Mouse (Mus musculus) cerebellum, postnatal 4 days (tissue): ENCODE results near the gene Tmem91.

Experiments used
- DNase-seq, 2 experiments: peaks; one replicate each; pipeline ENCODE4 v3.0.0; 2022; ENCODE audit warnings: low spot score in 2 of 2, mixed read lengths in 1 of 2

The Tmem91 gene

DNA sequence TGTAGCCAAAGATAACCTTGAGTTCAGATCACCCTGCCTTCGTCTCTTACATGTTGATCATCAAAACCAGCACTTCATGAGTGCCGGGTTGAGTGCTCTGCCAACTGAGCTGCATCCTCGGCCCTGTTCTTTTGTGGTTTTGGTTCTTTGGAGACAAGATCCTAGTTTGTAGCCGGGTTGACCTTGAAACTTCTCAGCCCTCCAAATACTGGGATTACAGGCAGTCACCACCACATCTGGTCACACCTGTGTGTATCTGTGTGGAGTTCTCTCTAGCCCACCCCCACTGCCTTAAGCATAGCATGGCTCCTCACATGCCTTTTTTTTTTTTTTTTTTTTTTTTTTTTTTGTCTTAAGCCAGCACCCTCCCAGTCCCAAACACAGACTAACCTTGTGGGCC is 4.9 kb downstream of the Tmem91 start:
- DNase-seq: no peak

DNA sequence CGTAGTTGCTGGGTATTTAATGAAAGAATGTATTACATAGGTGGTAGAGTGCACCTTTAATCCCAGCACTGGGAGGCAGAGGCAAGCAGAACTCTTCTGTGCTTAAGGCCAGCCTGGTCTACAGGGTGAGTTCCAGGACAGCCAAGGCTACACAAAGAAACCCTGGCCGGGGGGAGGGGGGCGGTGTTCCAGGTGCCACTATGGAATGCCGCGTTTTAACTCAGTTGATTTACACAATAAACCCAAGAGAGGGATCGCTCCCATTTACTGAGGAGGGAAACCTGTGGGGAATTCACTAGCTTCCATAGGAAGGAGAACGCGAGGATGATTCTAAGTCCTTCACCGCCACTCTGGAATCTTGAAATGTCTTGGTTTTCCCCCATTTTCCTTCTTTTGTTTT is 5.3 kb downstream of the Tmem91 start:
- no peak for DNase-seq

DNA sequence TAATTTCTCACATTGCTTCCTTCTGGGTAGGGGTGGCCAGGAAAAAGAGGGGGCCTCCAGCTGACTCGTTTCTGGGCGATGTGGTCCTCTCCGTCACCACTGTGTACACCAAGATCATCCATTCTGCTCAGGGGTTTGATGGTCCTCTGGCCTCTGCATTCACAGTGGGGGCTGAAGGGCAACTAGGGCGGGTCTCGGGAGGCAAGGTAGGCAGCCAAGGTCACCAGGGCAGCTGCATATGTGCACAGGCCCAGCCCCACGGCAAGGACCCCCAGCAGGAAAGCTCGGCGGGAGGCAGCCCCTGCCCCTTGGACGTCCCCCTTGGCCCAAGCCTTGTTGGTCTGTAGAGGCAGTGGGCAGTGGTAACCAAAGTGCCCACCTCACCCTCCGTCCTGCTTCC is 5.8 kb downstream of the Tmem91 start:
- DNase-seq: no peak

DNA sequence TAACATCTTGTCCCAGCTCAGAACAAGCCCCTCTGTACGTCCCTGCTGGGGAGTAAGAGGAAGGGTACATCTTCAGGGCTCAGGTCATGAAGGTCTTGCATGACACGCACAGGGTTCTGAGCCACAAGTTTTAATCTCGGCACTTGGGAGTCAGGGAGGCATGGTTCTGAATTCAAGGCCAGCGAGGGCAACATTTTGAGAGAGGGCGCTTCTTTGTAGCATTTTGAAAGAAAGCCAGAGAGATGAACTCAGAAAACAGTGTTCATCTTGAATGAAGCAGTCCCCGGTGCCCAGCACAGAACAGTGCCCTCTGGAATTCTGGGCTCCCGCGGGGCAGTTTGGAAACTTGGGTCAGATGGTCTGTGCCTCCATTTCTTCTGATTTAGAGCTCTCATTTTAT is 8.6 kb downstream of the Tmem91 start:
- DNase-seq: no peak

DNA sequence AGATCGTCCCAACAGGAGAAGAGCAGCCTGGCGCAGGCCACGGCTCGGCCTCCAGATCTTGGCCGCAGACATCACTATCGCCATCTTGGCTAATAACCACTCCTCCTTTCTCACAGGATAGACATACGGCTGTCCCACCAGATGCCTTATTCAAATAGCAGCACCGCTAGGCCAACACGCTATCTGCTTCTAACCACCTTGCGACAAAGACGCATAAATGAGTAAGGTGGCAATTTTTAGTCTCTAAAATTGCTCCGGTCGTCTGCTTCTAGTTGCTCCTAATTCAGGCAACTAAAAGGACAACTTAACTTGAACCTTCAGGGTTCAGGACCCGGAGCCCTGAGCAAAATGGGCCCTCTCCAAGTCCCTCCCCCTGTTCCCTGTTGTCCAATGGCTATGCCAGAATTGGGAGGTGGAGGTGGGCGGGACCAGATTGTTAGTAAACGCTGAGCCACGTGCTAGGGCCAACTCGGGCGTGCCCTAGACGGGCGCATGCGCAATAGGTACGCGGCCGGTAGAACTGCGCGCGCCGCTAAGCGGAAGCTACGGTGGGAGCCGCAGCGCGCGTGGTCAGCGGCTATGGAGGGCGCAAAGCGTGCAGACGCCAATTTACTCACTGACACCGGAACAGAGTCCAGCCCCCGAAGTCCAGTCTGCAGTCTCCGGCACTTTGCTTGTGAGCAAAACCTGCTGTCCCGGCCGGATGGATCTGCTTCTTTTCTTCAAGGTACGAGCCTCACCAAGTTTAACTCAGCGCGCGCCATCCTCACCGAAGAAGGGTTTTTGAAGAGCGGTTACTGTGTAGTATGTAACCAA is 16.1 kb downstream of the Tmem91 start, which contains the start of the genes Bckdha and Exosc5:
Gene Bckdha (minus strand): TSS at position 325 of the 816 bp plus-strand sequence.
Gene Exosc5 (plus strand): TSS at position 508 of the 816 bp plus-strand sequence.
- peak; percentile 92 to 98 for DNase-seq

DNA sequence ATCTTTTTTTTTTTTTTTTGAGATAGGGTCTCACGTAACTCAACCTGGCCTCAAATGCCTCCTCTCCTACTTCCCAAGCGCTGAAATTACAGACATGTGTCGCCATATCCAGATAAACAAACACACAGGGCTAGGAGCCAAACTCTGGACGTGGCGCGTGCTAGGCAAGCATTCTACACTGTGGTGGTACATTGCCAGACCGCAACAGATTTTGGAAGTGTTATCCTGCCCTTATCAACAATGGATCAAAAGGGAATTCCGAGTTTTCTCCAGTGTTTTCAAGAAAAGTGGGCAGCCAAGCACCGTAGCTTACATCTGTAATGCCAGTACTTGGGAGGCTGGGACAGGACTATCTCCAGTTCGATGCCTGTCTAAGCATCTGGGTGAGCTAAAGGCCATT is 17.2 kb downstream of the Tmem91 start:
- no peak for DNase-seq

DNA sequence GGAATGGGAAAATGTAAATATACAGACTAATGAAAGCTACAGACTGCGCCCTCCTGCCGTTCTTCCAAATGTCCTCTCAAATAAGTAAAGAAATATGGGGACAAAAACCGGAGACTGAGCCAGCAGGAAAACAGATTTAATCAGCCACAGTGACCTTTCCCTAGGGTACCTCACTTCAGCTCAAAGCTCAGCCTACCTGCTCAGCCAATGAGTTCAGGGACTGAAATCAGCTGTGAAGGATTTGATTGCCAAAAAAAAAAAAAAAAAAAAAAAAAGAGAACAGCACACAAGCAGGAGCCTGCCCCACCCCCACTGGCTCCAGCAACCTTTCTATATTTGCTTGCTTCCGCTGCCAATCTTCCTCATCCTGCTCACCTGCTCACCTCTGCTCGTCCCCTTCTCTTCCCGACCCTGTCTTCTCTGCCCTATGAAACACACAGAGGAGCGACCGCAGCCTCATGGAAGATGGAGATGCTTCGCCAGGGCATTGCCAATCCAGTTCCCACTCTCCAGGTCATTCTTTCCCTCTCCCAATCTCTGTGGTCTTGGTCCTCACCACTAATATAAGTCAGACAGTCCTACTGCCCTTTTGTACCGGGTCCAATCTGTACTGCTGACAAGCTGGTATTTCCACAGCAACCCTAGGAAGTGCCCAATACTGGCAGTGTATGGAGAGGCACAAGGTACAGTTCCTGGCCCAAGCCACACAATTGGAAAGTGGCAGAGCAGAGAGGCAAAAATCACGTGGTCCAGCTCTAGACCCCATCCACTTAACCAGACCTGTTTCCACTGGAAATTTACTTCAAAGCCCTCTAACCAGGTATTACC is 19.2 kb downstream of the Tmem91 start:
- no peak for DNase-seq

DNA sequence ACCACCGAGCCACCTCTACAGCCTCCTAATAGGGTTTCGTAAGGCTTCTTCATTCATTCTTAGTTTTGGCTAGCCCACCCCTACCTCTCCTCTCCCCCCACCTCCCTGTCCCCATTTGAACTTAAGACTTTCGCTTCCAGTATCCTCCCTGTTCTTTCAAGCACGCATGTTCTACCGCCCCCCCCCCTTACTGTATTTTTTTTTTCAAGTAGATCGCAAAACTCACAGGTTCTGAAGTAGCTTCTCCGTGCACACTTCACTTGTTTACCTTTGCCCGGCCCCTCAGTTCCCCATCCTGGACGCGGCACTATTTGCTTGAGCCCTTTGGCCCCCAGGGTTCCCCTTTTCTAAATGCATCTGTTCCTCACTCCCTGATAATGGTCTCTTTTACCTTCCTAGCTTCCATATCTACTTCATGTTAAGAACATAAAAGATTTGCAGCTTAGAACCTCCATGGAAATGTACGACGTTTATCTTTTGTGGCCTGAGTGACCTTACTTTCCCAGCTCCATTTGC is 22.7 kb downstream of the Tmem91 start:
- DNase-seq: no peak

DNA sequence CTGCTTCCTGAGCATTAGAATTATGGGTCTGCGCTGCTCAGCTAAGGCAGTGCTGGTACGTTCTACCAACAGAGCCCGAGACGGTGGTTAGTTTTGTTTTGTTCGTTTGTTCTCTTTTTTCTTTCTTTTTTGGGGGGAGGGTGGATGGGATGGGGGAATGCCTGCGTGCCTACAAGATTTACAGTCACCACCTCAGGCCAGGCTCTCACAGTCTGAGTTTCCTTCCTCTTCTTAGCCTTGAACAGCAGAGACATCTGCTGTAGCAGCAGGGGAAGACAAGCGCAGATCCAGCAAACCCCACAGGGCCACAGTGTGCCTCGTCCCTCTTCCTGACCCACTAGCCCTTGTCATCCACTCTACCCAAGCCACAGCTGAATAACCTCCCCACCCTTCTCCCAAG is 23.7 kb downstream of the Tmem91 start:
- DNase-seq: no peak

DNA sequence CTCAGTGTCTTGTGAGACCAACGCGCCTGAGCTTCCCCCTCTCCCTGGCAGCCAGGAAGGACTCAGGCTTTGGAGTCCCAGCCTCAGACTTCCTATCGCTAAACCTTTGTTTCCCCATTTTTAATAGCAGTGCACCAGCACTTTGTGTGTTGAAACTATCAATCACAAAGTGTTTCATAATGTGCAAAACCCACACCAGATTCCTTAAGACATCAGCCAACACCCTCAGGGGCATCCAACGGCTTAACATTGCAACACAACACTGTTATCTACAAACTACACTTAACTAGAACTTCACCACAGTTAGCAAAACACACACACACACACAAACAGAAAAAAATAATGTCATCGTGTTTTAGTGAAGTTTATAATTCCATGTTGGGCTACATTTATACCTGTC is 25.1 kb downstream of the Tmem91 start:
- DNase-seq: no peak

DNA sequence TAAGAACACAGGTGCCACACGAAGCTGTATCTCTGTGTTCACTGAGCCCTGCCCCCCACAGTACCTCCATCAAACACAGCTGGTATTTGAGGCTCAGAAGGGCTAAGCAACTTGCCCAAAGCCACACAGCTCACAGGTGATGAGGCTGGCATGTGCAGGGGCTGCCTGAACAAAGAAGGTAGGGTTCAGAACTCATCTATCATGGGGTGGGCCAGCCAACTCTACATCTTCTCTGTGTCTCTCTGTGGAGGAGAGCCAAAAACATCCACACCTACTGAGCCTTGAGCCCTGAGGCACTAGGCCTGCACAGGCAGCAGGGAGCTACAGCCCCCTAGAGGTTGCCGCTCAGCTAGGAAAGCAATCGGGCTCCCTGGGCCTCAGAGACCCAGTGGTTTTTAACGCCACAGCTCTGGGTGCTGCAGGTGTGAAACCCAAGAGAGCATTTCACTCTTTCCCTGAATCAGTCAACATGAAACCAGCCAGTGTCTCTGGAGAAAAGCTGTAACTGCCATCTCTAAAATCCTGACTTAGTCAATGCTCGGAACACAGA is 27.3 kb downstream of the Tmem91 start:
- no peak for DNase-seq

DNA sequence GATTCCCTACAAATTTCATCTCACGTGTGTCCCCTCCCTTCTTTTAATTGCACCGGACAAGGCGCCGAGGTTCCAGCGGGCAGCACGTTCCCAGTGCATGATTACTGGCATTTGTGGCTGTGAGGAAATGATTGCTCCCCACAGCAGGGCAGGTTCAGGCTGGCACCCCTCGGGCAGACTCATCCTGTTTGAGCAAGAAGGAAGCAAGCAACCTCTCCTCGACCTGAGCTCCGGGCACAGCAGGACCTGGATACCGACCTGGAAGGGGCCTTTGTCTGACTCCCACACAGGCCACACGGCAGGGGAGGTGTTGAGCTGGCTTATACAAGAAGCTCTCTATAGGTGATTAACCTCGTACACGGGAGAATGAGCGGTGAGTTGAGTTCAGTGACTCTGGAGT is 29.9 kb downstream of the Tmem91 start:
- no peak for DNase-seq

DNA sequence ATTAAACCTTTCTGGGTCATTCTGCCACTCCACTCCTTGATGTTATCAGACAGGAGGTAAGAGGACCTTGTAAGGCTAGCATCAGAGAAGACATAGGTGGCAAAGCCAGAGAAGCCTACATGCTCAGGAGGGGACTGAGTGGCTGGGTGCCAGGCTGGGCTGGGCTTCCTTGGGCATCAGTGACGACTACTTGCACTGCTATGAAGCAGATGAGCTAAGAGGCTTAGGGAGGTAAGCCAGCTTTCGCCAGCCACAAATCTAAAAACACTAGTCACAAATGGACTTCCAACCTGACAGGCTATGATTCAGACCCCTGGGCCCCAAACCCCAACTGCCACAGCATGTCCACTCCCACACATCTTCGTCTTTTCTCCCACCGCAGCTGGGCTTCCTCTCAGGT is 30.3 kb downstream of the Tmem91 start:
- DNase-seq: no peak

DNA sequence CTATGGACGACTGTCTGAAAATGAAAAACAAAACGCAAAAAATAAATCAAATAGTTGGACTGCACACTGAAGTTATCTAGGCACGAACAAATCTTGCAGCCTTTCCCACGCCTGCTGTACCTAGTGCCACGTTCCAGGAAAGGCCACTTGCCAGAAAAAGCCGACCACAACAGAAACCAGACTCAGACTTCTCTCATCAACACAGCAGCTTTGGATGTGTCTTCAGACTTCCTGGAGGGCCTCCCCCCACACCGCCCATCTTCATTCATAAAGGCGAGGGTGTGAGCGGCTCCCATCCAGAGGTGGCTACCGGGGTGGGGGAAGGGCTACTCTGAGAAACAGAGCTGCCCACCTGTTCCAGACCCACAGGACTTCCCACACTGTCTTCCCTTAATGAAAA is 30.8 kb downstream of the Tmem91 start:
- DNase-seq: no peak

DNA sequence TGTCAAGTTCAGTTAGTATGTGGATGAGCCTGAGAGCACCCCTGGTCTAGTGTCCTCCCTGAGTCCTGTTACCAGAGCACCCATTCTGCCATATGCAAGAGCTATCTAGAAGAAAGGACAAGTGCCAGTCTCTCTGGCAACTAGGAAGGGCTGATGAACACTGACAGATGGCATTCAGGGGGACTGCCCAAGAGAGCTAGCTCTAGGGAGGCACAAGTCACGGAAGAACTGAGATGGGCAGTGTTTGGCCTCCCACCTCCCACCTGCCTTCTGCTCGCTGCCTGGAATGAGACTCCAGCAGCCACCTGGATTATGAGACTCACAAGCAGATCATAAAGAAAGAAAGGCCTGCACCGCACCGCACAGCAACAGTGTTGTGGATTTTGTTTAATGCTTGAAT is 35.2 kb downstream of the Tmem91 start:
- DNase-seq: no peak

DNA sequence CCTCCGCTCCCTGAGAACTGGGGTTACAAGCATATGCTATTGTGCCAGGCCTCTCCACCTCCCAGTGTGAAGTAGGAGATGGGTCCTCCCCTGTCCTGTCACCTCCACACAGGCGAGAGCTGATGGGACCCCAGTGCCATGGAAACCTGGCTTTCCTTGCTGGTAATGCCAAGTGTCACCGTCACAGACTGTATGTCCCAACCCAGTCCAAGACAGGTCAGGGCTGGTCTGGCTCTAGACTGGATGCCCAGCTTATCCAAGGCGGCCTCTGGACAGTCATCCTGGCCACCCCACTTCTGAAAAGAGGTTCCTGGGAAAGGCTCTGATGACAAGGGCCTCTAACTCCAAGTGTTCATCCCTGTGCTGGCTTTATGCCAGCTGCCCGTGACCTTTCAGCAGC is 37.9 kb downstream of the Tmem91 start:
- no peak for DNase-seq

DNA sequence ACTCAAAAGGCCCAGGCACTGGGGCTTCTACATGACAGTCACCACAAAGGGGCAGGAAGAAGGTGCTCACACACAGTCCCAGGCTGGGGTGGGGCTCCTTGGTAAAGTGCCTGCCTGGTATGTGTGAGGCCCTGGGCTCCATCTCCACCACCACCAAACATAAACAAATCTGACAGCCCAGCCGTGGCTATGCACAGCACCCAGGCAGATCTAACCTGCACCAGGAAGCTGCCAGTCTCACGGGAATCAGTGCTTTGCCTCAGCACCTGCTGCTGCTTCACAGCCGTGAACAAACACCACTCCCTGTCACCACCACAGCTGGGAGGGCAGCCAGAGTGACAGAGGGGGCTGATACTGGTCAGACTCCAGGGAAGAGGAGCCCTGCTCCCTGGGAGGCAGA is 38.6 kb downstream of the Tmem91 start:
- no peak for DNase-seq

DNA sequence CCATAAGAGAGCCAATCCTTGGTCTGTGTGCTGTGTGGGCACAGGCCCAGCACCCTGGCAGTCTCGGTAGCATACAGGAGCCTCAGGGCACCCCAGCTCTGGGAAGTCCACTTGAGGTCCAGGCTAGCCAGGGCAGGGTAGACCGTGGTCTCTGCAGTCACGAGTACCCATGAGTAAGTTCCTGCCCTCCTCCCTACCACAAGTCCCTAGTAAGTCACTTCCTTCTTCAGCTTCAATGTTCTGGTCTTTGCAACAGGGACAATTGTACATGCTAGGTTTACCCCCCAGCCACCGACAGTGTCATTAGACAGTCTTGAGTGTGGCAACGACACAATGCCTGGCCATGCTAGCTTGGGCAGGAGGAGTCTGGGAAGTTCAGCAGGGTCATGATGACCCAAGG is 42.3 kb downstream of the Tmem91 start:
- DNase-seq: no peak

DNA sequence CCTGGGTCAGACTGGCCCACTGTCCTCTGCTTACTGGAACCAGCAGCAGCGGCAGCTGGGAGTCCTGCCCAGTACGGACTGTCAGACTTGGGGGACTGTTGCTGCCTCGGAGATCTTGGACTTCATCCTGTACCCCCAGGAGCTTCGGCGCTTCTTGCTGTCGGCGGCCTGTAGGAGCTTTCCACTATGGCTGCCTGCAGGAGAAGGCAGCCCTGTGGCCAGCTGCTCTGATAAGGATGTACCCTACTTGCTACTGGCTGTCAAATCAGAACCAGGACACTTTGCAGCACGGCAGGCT is 46.7 kb downstream of the Tmem91 start:
- DNase-seq: no peak

DNA sequence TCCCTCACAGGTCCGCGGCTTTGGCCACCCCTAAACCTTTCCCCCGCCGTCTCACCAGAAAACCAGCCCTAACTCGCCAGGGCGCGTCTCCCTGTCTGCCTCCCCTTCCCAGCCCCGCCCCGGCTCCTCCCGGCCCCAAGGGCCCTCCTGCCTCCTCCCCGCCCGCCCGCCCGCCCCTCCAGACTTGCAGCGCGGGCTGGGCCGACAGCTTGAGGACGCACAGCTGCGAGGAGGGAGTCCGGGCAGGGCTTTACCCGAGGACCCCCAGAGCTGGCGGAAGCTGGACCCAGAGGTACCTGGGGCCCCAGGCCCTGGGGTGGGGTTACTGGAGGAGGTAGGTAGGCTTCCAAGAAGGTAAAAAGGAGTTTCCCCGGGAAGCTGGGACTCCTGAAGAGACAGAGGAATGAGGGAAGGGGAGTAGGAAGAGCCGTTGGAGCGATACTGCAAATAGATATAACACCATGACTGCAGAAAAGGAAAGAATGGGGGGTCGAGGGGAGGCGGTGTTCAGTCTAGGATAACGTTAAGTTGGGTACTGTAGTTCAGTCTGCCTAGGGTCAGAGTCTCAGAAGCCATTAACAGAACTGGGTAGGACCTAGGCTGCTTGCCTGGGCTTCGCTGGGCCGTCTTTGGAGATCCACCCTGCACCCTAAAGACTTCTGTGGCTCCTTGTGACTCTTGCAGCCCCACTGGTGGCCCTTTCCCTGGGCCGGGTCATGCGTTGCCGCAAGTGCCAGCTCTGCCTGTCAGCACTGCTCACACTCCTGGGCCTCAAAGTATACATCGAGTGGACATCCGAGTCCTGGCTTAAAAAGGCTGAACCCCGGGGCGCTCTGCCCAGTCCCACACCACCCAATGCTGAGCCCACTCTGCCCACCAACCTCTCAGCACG is 47.3 kb downstream of the Tmem91 start:
- no peak for DNase-seq

DNA sequence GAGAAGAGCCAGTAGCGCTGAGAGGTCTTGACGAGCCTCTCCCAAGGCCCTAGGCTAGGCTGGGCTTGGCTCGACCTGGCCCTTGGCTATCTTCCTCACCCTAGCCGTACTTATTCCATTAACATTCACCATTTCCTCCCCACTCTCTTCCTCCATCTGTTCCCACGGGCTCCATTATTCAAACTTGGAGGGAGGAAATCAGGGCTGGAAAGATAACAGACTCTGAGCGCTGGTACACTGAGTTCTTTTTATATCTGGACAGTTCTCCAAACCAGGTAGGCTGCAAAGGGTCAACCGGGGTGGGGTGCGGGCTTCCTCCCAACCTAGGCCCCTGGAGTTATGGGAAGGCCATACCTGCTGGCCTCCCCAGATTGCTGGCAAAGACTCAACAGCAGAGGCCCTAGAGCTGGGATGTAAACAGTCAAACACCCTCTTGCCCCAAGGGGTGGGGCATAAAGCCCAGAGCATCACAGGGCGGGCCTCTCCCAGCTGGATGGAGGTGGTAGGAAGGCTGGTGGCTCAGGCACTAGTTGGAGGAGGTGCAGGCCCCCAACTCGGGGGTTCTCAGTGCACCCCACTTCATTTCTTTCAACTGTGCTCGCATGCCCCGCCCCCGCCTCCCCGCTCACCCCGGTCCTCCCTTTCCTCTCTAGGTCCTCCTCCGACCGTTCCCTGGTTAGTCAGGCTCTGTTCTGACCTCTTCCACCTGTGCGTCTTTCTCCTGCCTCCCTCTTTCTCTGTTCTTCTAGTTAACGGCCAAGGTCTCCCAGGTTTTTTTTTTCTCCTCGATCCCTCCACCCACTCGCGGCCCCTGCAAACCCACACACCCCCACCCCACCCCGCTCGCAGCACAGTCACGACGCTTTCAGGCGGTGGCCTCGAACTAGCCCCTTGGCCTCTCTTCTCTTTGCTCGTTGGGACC is 48.2 kb downstream of the Tmem91 start, which contains the start of gene B3gnt8:
Gene B3gnt8 (plus strand): TSS at position 146 of the 922 bp plus-strand sequence.
- DNase-seq: no peak
